Mouse (Mus musculus): ENCODE measurements around the gene Ascl3. TPM values are rescaled to one million over a fixed set of nuclear protein-coding genes. Genes with fewer than 3 reads are reported as not detected.

The Ascl3 gene
- polyA plus RNA-seq, 1 experiment from 2014 or later, result 0.40 TPM

DNA sequence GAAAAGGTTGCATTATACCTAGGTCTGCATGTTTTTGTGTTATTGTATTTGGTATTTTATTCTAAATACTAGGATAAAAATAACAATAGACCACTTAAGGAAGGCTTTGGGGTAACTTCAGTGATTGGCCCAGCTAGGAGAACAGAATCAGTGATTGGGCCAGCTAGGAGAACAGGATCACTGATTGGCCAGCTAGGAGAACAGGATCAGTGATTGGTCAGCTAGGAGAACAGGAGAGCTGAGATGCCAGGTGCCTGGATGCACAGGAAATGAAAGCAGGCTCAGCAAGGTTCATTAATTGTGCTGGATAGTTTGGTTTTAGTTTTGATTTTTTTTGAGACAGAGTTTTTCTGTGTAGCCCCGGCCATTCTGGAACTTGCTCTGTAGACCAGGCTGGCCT is 50.6 kb downstream of the Ascl3 start:
- Histone ChIP-seq H3K4me2 (replicated peaks) (no peak overlapping the region), H3K4me3 (replicated peaks) (no peak overlapping the region), H3K9me3 (no peaks in the 10 kb centered on the region), H3K9ac (replicated peaks) (no peak overlapping the region), H3K27me3 (no peaks in the 10 kb centered on the region), H3K27ac (no peak overlapping the region), H3K4me1 (replicated peaks) (no peaks in the 10 kb centered on the region), H3K36me3 (no peaks in the 10 kb centered on the region)
- WGBS, result 95% methylated on average over 1 of the region's 1 CpGs
- no peak for ATAC-seq

GRCm38 (mm10) chr7:109680284-109680683 is 51.2 kb downstream of the Ascl3 start:
- Histone ChIP-seq H3K4me3 (replicated peaks) (no peak overlapping the region), H3K27me3 (no peaks in the 10 kb centered on the region), H3K4me2 (replicated peaks) (no peak overlapping the region), H3K9ac (replicated peaks) (no peak overlapping the region), H3K9me3 (no peaks in the 10 kb centered on the region), H3K4me1 (replicated peaks) (no peaks in the 10 kb centered on the region), H3K27ac (no peak overlapping the region), H3K36me3 (no peaks in the 10 kb centered on the region)
- WGBS, result 96% methylated on average over 2 of the region's 2 CpGs
- no peak for ATAC-seq

Other genes starting within 250 kb of the Ascl3 start
- gene Trim66, start 223.6 kb downstream of the Ascl3 start, polyA plus RNA-seq (2015; fragmentation: Nextera tagmentation; extraction: Ambion mirVana), result 0.40 and 0.46 TPM in 2 replicates
- gene Rpl27a, start 212.6 kb downstream of the Ascl3 start, polyA plus RNA-seq (2015; fragmentation: Nextera tagmentation; extraction: Ambion mirVana), result 85.2 TPM in 2 replicates
- gene St5, start 28.1 kb downstream of the Ascl3 start, polyA plus RNA-seq (2015; fragmentation: Nextera tagmentation; extraction: Ambion mirVana), result 18.8 and 21.7 TPM in 2 replicates
- gene Akip1, start 28.0 kb downstream of the Ascl3 start, polyA plus RNA-seq (2015; fragmentation: Nextera tagmentation; extraction: Ambion mirVana), result 12.7 and 13.9 TPM in 2 replicates
- not detected in 2 replicates for gene BC051019, start 7.9 kb downstream of the Ascl3 start, polyA plus RNA-seq (2015; fragmentation: Nextera tagmentation; extraction: Ambion mirVana)
- 86.2 and 91.1 TPM in 2 replicates for gene Tmem9b, start 21.1 kb upstream of the Ascl3 start, polyA plus RNA-seq (2015; fragmentation: Nextera tagmentation; extraction: Ambion mirVana)
- 2.0 and 2.2 TPM in 2 replicates for gene Nrip3, start 50.3 kb upstream of the Ascl3 start, polyA plus RNA-seq (2015; fragmentation: Nextera tagmentation; extraction: Ambion mirVana)
- 1.5 and 1.7 TPM in 2 replicates for gene Scube2, start 134.0 kb upstream of the Ascl3 start, polyA plus RNA-seq (2015; fragmentation: Nextera tagmentation; extraction: Ambion mirVana)
- gene Dennd5a, start 228.7 kb upstream of the Ascl3 start, polyA plus RNA-seq (2015; fragmentation: Nextera tagmentation; extraction: Ambion mirVana), result 44.4 and 44.8 TPM in 2 replicates